9 mouse cellular contexts compared by ENCODE assay signal in genomic region chr2:59471051-59471948, GRCm38 (mm10). TPM values are rescaled to one million over a fixed set of nuclear protein-coding genes. Genes with fewer than 3 reads are reported as not detected.
A peak's percentile ranks its signal among the peaks of the same experiment; 100 is the strongest.
DNase-seq lines count a peak whose midpoint lies in the region; ATAC-seq and TF ChIP-seq lines count a peak whose summit lies in the region.
"Had no signal": no experiment of that assay in that cellular context is flagged by ENCODE, and none has a peak within 500 bp of the region (broad histone marks: within the 10 kb centered on the region; RNA-seq: fewer than 3 reads in every experiment).

No protein-coding gene starts in this region.

- DNase-seq in adrenal gland, postnatal 14 days, result peak; percentile 7
- DNase-seq in adrenal gland, adult 8-10 months, result no peak
- DNase-seq in layer of hippocampus, adult 2 months (ENCODE audit: low spot score in 2 of 2), result no peak
- no peak for DNase-seq in layer of hippocampus, adult 9-11 months
- peak; percentile 34 for DNase-seq in embryonic facial prominence, embryonic 14.5 days (ENCODE audit: low spot score)
- DNase-seq in lung, adult 2 months, result peak; percentile 8
- no peak for DNase-seq in right cerebral cortex, postnatal 4 days
- DNase-seq in urinary bladder, postnatal 36 days (ENCODE audit: low spot score in 2 of 2), result no peak
- DNase-seq: liver, postnatal 0 days had no signal

- no peak for TF ChIP-seq POLR2A in lung, adult 2 months (IDR thresholded peaks at IDR 0.05; ENCODE audit: borderline replicate concordance, extremely low read depth, low read depth, low read length)

- ATAC-seq in embryonic facial prominence, embryonic 14.5 days (ENCODE audit: low read depth), result no peak; the same call in 1 of the 2 replicates
- ATAC-seq: liver, postnatal 0 days had no signal

- peak overlapping the region; percentile 19 for H3K9ac ChIP-seq in embryonic facial prominence, embryonic 14.5 days (ENCODE audit: low read depth, low read length)
- H3K9ac ChIP-seq: liver, postnatal 0 days had no signal

- peak overlapping the region; percentile 80 for H3K27ac ChIP-seq in layer of hippocampus, adult 2 months
- H3K27ac ChIP-seq in embryonic facial prominence, embryonic 14.5 days (replicated peaks; ENCODE audit: low read depth, low read length), result peak overlapping the region; percentile 71

- no peaks in the 10 kb centered on the region for H3K36me3 ChIP-seq in embryonic facial prominence, embryonic 14.5 days (ENCODE audit: control insufficient read depth, insufficient read depth, low read length)

- no peak for TF ChIP-seq CTCF in layer of hippocampus, adult 2 months (conservative IDR thresholded peaks at IDR 0.05)
- TF ChIP-seq CTCF in lung, adult 2 months (IDR thresholded peaks at IDR 0.05; ENCODE audit: insufficient read depth, low read length), result no peak

- no peaks in the 10 kb centered on the region for H3K9me3 ChIP-seq in embryonic facial prominence, embryonic 14.5 days (ENCODE audit: control insufficient read depth, low read length)

- peaks cover 25% of the 10 kb centered on the region for H3K4me1 ChIP-seq in embryonic facial prominence, embryonic 14.5 days (ENCODE audit: control insufficient read depth, insufficient read depth, low read length)
- H3K4me1 ChIP-seq in lung, adult 2 months (ENCODE audit: control insufficient read depth, insufficient read depth, low read length), result peaks cover 6% of the 10 kb centered on the region; the same call in 1 of the 2 replicates

- no peaks in the 10 kb centered on the region for H3K27me3 ChIP-seq in embryonic facial prominence, embryonic 14.5 days (replicated peaks; ENCODE audit: control insufficient read depth, insufficient read depth, low read length)

- no peak overlapping the region for H3K4me2 ChIP-seq in embryonic facial prominence, embryonic 14.5 days (ENCODE audit: low read depth, low read length)

- WGBS in embryonic facial prominence, embryonic 14.5 days, result 45% methylated on average over 15 of the region's 15 CpGs
- 22% methylated on average over 15 of the region's 15 CpGs for WGBS in lung, adult 2 months

- H3K4me3 ChIP-seq in layer of hippocampus, adult 2 months, result peak overlapping the region; percentile 19; the same call in 1 of the 2 replicates
- H3K4me3 ChIP-seq in embryonic facial prominence, embryonic 14.5 days (ENCODE audit: low read depth, low read length), result no peak overlapping the region
- H3K4me3 ChIP-seq in lung, adult 2 months (replicated peaks; ENCODE audit: extremely low read depth, low read depth, low read length), result no peak overlapping the region

RNA-seq across cellular contexts. Expression of gene Dapl1, which starts 13.2 kb away (rescaled TPM):
- 8.9 TPM in 1 of 2 replicates, not detected in the other for total RNA-seq in adrenal gland, postnatal 14 days (2021)
- not detected for total RNA-seq in adrenal gland, adult 8-10 months (2022)
- not detected for total RNA-seq in layer of hippocampus, adult 2 months (2021)
- 16.6 and 17.0 TPM in 2 replicates for polyA plus RNA-seq in embryonic facial prominence, embryonic 14.5 days (2014; fragmentation: Nextera tagmentation; extraction: Ambion mirVana)
- 0.25 and 2.7 TPM in 2 replicates for polyA plus RNA-seq in lung, adult 2 months (2012; rRNA removed)
- polyA plus RNA-seq: liver, postnatal 0 days had no signal

Comparison
In these comparisons a context has a peak if more than half of its experiments do, and no peak if none do; other contexts are left out.
1. DNase-seq: peak in adrenal gland, postnatal 14 days (single experiment), embryonic facial prominence, embryonic 14.5 days (single experiment) and lung, adult 2 months (single experiment); none in adrenal gland, adult 8-10 months (single experiment), layer of hippocampus, adult 2 months (0 of 2), layer of hippocampus, adult 9-11 months (single experiment), right cerebral cortex, postnatal 4 days (single experiment) and urinary bladder, postnatal 36 days (0 of 2).